Mouse (Mus musculus): ENCODE measurements around the gene Znhit2.

- TF ChIP-seq CTCF (IDR thresholded peaks at IDR 0.05) = peak; percentile 40
- TF ChIP-seq POLR2A (IDR thresholded peaks at IDR 0.05; ENCODE audit: insufficient read depth, low read depth, low read length) = no peak
- no peak for TF ChIP-seq EP300 (IDR thresholded peaks at IDR 0.05; ENCODE audit: insufficient read depth, low read depth, low read length)
These were observed 44.5 kb upstream of the Znhit2 start for GRCm38 (mm10) chr19:6016532-6016931.

Data from heart, adult 2 months (tissue).